Mouse (Mus musculus) common myeloid progenitor, adult 5-6 weeks (primary cell): ENCODE measurements at regions not wholly inside any gene's neighbourhood (a gene's known extent, or its start where the extent isn't known, plus 50 kb on each side); places are given as distances from the start of the nearest gene placed in this dataset.

Experiments
- ATAC-seq: replicated peaks from 2 replicates; pipeline ENCODE4 v1.8.0; 2016; ENCODE audit warnings: low read depth, mild to moderate bottlenecking, moderate TSS enrichment, inconsistent platforms; ENCODE audit not compliant: poor library complexity, severe bottlenecking

DNA sequence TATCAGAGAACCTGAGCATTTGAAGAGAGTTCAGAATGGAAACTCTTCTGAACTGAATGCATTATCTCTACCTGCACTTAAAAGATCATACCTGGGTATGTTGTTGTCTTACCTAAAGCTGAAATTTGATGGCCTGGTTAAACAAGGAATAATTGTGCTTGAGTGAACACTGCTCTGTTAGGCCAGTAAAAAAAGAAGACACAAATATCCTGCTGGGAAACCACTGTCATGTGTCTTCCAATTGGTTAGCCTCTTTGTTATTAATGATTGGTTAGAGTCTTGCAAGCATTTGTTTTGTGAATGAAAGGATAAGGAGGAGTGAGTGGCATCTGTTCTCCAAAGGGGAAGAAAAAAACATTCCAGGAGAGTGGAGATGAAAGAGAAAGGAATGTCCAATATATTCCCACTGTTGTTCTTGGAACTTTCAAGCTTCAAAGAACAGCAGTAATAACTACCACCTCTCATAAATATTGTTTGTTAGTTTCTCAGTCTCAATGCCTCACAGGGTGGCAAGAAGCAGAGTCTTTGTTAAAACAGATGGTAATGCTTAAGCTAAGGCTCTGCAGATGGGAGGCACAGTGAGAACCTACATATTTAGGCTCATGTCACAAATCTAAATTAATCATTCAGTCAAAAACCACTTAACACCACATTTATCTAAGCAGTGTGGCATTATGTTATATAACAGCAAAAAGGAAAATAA, 165.5 kb downstream of the Dsel start:
- no peak for ATAC-seq

DNA sequence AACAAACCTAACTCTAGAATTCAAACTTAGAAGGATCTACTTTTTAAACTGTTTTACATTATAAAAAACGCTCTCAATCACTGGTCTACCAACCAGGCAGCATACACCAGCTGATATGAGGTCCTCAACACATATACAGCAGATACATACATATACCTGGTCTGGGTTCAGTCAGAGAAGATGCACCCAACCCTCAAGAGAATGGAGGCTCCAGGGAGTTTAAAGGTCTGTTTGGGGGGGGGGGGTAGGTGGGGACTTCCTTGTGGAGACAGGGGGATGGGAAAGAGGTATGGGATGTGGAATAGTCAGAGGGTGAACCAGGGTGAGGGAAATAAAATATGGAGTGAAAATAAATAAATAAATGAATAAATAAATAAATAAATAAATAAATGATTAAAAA, 203.8 kb downstream of the Dsel start:
- no peak for ATAC-seq

DNA sequence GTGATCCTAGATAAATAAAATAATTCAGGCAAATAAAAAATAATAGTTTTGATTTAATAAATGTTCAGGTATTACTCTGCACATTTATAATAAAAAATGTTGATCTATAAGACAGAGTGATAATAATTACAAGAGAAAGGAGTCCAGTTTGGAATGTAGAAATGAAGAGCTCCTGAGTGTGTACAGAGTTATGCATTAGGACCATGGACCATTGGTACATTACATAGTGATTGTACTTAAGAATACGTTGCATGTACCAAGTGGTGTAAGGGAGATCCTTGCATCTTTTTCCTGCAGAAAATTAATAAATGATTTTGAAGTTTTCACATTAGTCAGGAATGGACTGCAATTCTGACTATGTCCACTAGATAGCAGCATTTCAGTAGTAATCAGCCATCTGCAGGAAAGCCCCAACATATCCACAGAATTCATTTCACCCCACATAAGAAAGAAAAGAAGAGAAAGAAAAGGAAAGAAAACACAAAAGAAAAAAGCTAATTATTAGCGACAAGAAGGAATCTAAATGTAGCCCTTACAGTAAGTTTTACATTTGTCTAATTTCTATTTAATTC, 204.5 kb downstream of the Dsel start:
- ATAC-seq: peak; percentile 73; the same call in 1 of the 2 replicates

DNA sequence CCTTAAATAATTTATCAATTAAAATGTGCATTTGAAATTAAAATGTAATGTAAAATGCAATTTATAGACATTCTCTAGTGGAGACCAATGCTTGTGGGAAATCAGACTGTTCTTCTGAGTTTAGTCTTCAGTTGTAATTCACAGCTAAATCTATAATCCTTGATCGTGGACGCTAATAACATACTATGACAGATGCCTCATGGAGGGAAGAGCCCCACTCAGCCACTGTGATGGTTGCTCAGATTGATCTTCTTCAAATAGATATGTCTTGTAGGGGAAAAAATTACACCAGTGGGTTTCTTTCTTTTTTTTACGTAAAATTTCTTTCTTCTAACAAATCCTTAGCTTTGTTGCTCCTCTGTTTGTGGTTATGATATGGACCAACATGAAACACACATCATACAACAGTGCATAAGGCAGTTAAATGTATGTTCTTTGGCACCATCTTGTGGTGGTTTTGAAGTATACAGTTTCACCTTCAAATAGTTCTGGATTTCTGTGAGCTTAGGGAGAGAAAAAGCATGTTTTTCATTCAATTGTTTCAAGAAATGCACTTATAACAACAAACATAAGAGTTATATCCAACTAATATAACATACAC, 230.8 kb downstream of the Dsel start:
- ATAC-seq: no peak
